8 mouse cellular contexts compared by ENCODE assay signal in genomic region chr5:88720116-88721002, GRCm38 (mm10). TPM values are rescaled to one million over a fixed set of nuclear protein-coding genes. Genes with fewer than 3 reads are reported as not detected.
DNase-seq lines count a peak whose midpoint lies in the region; ATAC-seq and TF ChIP-seq lines count a peak whose summit lies in the region.

TSS of gene Mob1b (plus strand) at chr5:88720855.

- H3K27me3 ChIP-seq in forebrain, embryonic 16.5 days (replicated peaks; ENCODE audit: control insufficient read depth, insufficient read depth, low read length), result no peaks in the 10 kb centered on the region
- H3K27me3 ChIP-seq in lung, embryonic 14.5 days (ENCODE audit: insufficient read depth, low read length), result no peaks in the 10 kb centered on the region
- H3K27me3 ChIP-seq in thymus, adult 2 months (ENCODE audit: control insufficient read depth, insufficient read depth, low read length), result no peaks in the 10 kb centered on the region

- H3K4me2 ChIP-seq in forebrain, embryonic 16.5 days (ENCODE audit: low read length), result peak within 1 kb of the TSS; percentile 86
- peak within 1 kb of the TSS; percentile 94 for H3K4me2 ChIP-seq in lung, embryonic 14.5 days

- under 1% methylated on average over 54 of the region's 54 CpGs for WGBS in forebrain, embryonic 16.5 days
- under 1% methylated on average over 45 of the region's 54 CpGs for WGBS in lung, embryonic 14.5 days
- WGBS in olfactory bulb, adult 2 months, result under 1% methylated on average over 54 of the region's 54 CpGs
- WGBS in thymus, adult 2 months, result under 1% methylated on average over 54 of the region's 54 CpGs

- H3K9me3 ChIP-seq in ES-E14 (ENCODE audit: control insufficient read depth, insufficient read depth, low read depth, low read length), result no peaks in the 10 kb centered on the region
- no peaks in the 10 kb centered on the region for H3K9me3 ChIP-seq in forebrain, embryonic 16.5 days (ENCODE audit: control insufficient read depth, low read length)
- H3K9me3 ChIP-seq in lung, embryonic 14.5 days (ENCODE audit: low read depth, low read length), result no peaks in the 10 kb centered on the region

- in situ Hi-C loops in ES-E14 (cut with MboI; ENCODE audit: low sequenced_read_pairs in 2 of 2, unreplicated experiment in 2 of 2), result no loop called here

- H3K4me1 ChIP-seq in ES-E14 (ENCODE audit: control insufficient read depth in 2 of 2, insufficient read depth in 2 of 2, low read length in 2 of 2, poor library complexity in 1 of 2), result peaks cover 3 to 9% of the 10 kb centered on the region in 2 experiments; a peak in 2 of 4 replicates
- peaks cover 26% of the 10 kb centered on the region for H3K4me1 ChIP-seq in forebrain, embryonic 16.5 days (replicated peaks; ENCODE audit: control insufficient read depth, insufficient read depth, low read length)
- peaks cover 6% of the 10 kb centered on the region; the same call in 1 of the 2 replicates for H3K4me1 ChIP-seq in lung, embryonic 14.5 days (ENCODE audit: insufficient read depth)
- peaks cover 8% of the 10 kb centered on the region for H3K4me1 ChIP-seq in olfactory bulb, adult 2 months (ENCODE audit: control insufficient read depth, insufficient read depth, low read length)
- H3K4me1 ChIP-seq in thymus, adult 2 months (replicated peaks; ENCODE audit: control insufficient read depth, insufficient read depth, low read length), result peaks cover 15% of the 10 kb centered on the region

- H3K9ac ChIP-seq in ES-E14 (ENCODE audit: insufficient read depth, low read depth, low read length, poor library complexity, severe bottlenecking), result peak within 1 kb of the TSS; percentile 90
- peak within 1 kb of the TSS; percentile 98 for H3K9ac ChIP-seq in forebrain, embryonic 16.5 days (replicated peaks; ENCODE audit: low read depth, low read length)
- H3K9ac ChIP-seq in lung, embryonic 14.5 days, result peak within 1 kb of the TSS; percentile 95

- no peaks in the 10 kb centered on the region for H3K36me3 ChIP-seq in ES-E14 (ENCODE audit: control insufficient read depth, insufficient read depth, low read length, poor library complexity, severe bottlenecking)
- no peaks in the 10 kb centered on the region for H3K36me3 ChIP-seq in forebrain, embryonic 16.5 days (ENCODE audit: control insufficient read depth, insufficient read depth)
- no peaks in the 10 kb centered on the region for H3K36me3 ChIP-seq in lung, embryonic 14.5 days (ENCODE audit: insufficient read depth)
- H3K36me3 ChIP-seq in thymus, adult 2 months (ENCODE audit: control insufficient read depth, insufficient read depth, low read length), result no peaks in the 10 kb centered on the region

- H3K27ac ChIP-seq in ES-E14 (ENCODE audit: insufficient read depth, low read depth, low read length, poor library complexity, severe bottlenecking), result no peak within 1 kb of the TSS; the same call in 1 of the 2 replicates
- H3K27ac ChIP-seq in forebrain, embryonic 16.5 days (ENCODE audit: low read length), result peak within 1 kb of the TSS; percentile 81
- peak within 1 kb of the TSS; percentile 95 for H3K27ac ChIP-seq in layer of hippocampus, adult 2 months
- H3K27ac ChIP-seq in lung, embryonic 14.5 days (ENCODE audit: low read depth), result peak within 1 kb of the TSS; percentile 94
- peak within 1 kb of the TSS; percentile 97 for H3K27ac ChIP-seq in olfactory bulb, adult 2 months (ENCODE audit: insufficient read depth, low read depth, low read length)
- H3K27ac ChIP-seq in thymus, adult 2 months (ENCODE audit: control insufficient read depth, insufficient read depth, low read length), result no peak within 1 kb of the TSS

- intact Hi-C loops in heart, postnatal 36 days (cut with DNase I), result loop anchor here (2.0 to 5.0 kb wide), 2 partner anchors 44 to 163 kb away; partner anchors contain the start of gene Dck

- DNase-seq in ES-E14 (ENCODE audit: low read depth, low spot score), result peak; percentile 85
- peak; percentile 97 for DNase-seq in cerebellum, adult 11-12 months
- peak; percentile 99 for DNase-seq in heart, postnatal 36 days
- DNase-seq in layer of hippocampus, adult 2 months (ENCODE audit: low spot score in 2 of 2), result peak; percentile 93 to 97
- DNase-seq in lung, embryonic 14.5 days, result peak; percentile 99
- peak; percentile 91 for DNase-seq in thymus, adult 2 months

- TF ChIP-seq POLR2A in olfactory bulb, adult 2 months (IDR thresholded peaks at IDR 0.05; ENCODE audit: insufficient read depth, low read depth, low read length), result peak; percentile 89
- peak; percentile 55; the same call in 1 of the 2 replicates for TF ChIP-seq POLR2A in thymus, adult 2 months (IDR thresholded peaks at IDR 0.05; ENCODE audit: control insufficient read depth, extremely low read depth, insufficient read depth, low read length, poor library complexity)

- TF ChIP-seq CTCF in layer of hippocampus, adult 2 months (conservative IDR thresholded peaks at IDR 0.05), result no peak
- TF ChIP-seq CTCF in lung, embryonic 14.5 days (IDR thresholded peaks at IDR 0.05; ENCODE audit: low read depth), result no peak
- no peak for TF ChIP-seq CTCF in olfactory bulb, adult 2 months (IDR thresholded peaks at IDR 0.05; ENCODE audit: insufficient read depth, low read depth, low read length)
- TF ChIP-seq CTCF in thymus, adult 2 months (IDR thresholded peaks at IDR 0.05; ENCODE audit: borderline replicate concordance, control insufficient read depth, extremely low read depth, insufficient read depth, low read length, poor library complexity), result peak; percentile 42; the same call in 1 of the 2 replicates

- H3K4me3 ChIP-seq in ES-E14 (ENCODE audit: insufficient read depth in 1 of 2, low read depth in 1 of 2, low read length in 2 of 2, poor library complexity in 1 of 2, severe bottlenecking in 1 of 2), result peak within 1 kb of the TSS; percentile 80 to 95
- H3K4me3 ChIP-seq in forebrain, embryonic 16.5 days (replicated peaks; ENCODE audit: low read length), result peak within 1 kb of the TSS; percentile 96
- peak within 1 kb of the TSS; percentile 83 for H3K4me3 ChIP-seq in layer of hippocampus, adult 2 months
- peak within 1 kb of the TSS; percentile 96 for H3K4me3 ChIP-seq in lung, embryonic 14.5 days (ENCODE audit: low read depth, low read length)
- peak within 1 kb of the TSS; percentile 69 for H3K4me3 ChIP-seq in olfactory bulb, adult 2 months (ENCODE audit: insufficient read depth, low read depth, low read length)
- peak within 1 kb of the TSS; percentile 99 for H3K4me3 ChIP-seq in thymus, adult 2 months (ENCODE audit: control insufficient read depth, insufficient read depth, low read length)

- ATAC-seq in forebrain, embryonic 16.5 days, result peak; percentile 94
- peak; percentile 96 for ATAC-seq in lung, embryonic 14.5 days (ENCODE audit: insufficient read depth)

TF ChIP-seq in ES-E14, 5 proteins besides CTCF, POLR2A, EP300 and RAD21:
- peak; percentile 88 for TF ChIP-seq ZNF384 (IDR thresholded peaks at IDR 0.05; ENCODE audit: low read depth, low read length)
- TF ChIP-seq HCFC1 (IDR thresholded peaks at IDR 0.05; ENCODE audit: borderline replicate concordance, insufficient read depth, low read length), result peak; percentile 51; the same call in 1 of the 2 replicates
- no peak for TF ChIP-seq ZC3H11A (IDR thresholded peaks at IDR 0.05; ENCODE audit: borderline replicate concordance, low read depth, low read length)
- TF ChIP-seq MAFK (IDR thresholded peaks at IDR 0.05; ENCODE audit: insufficient read depth, low read depth, low read length), result no peak
- peak; percentile 96 for TF ChIP-seq CHD2 (IDR thresholded peaks at IDR 0.05; ENCODE audit: low read depth, low read length)

RNA-seq across cellular contexts. Expression of gene Mob1b, which starts in this region (rescaled TPM):
- total RNA-seq in ES-E14 (2012; rRNA removed), result 6.5 and 10.9 TPM in 2 replicates
- polyA plus RNA-seq in forebrain, embryonic 16.5 days (2015; fragmentation: Nextera tagmentation; extraction: Ambion mirVana), result 13.6 and 16.0 TPM in 2 replicates
- total RNA-seq in heart, postnatal 36 days (2021), result 10 to 100 TPM; 24.0 to 26.8 TPM
- total RNA-seq in layer of hippocampus, adult 2 months (2021), result 10 to 100 TPM; 29.6 to 31.9 TPM
- 16.0 and 17.1 TPM in 2 replicates for polyA plus RNA-seq in lung, embryonic 14.5 days (2014; fragmentation: Nextera tagmentation; extraction: Ambion mirVana)
- not detected in 2 replicates for polyA plus RNA-seq in olfactory bulb, adult 2 months (2012; ENCODE audit: insufficient read depth, insufficient read length, low replicate concordance, missing spikeins)
- 3.8 and 4.9 TPM in 2 replicates for polyA plus RNA-seq in thymus, adult 2 months (2012; rRNA removed)

Comparison
In these comparisons a context has a peak if more than half of its experiments do, and no peak if none do; other contexts are left out.
1. H3K27ac ChIP-seq: peak in forebrain, embryonic 16.5 days (single experiment), layer of hippocampus, adult 2 months (single experiment), lung, embryonic 14.5 days (single experiment) and olfactory bulb, adult 2 months (single experiment); none in ES-E14 (single experiment) and thymus, adult 2 months (single experiment).
2. Peak in every context shown above with its lines, with median percentiles within 50 percentile points of each other: DNase-seq, H3K4me3 ChIP-seq and H3K9ac ChIP-seq.